Mouse (Mus musculus) limb, embryonic 15.5 days (tissue): Measurements from ENCODE around the gene Myh15. TPM values are rescaled to one million over a fixed set of nuclear protein-coding genes. Genes with fewer than 3 reads are reported as not detected.

Source experiments
- ATAC-seq: fragments of 200-750 bp; cut with Nextera tagmentation; 2 replicates; pipeline ENCODE4 v1.8.0; 2017; ENCODE audit warnings: low read depth, moderate TSS enrichment; ENCODE audit not compliant: insufficient number of reproducible peaks, low FRiP score, low TSS enrichment
- H3K27ac ChIP-seq: fragments of 300-500 bp; sonication (generic); 2 replicates; pipeline ENCODE4 v1.5.1; 2015; ENCODE audit warnings: moderate library complexity, mild to moderate bottlenecking, inconsistent platforms
- H3K27me3 ChIP-seq: fragments of 300-500 bp; sonication (generic); 2 replicates; pipeline ENCODE4 v1.6.1; 2015; ENCODE audit warnings: inconsistent platforms
- H3K36me3 ChIP-seq: fragments of 300-500 bp; sonication (generic); 2 replicates; pipeline ENCODE4 v1.6.1; 2015; ENCODE audit warnings: inconsistent platforms
- H3K4me1 ChIP-seq: fragments of 300-500 bp; sonication (generic); 2 replicates; pipeline ENCODE4 v1.6.1; 2015; ENCODE audit warnings: inconsistent platforms
- H3K4me2 ChIP-seq: fragments of 300-500 bp; sonication (generic); 2 replicates; pipeline ENCODE4 v1.6.1; 2015; ENCODE audit warnings: mild to moderate bottlenecking, inconsistent platforms
- H3K4me3 ChIP-seq: fragments of 300-500 bp; sonication (generic); 2 replicates; pipeline ENCODE4 v1.5.1; 2015; ENCODE audit warnings: mild to moderate bottlenecking, inconsistent platforms
- H3K9ac ChIP-seq: fragments of 300-500 bp; sonication (generic); 2 replicates; pipeline ENCODE4 v1.6.1; 2015; ENCODE audit warnings: inconsistent platforms
- H3K9me3 ChIP-seq: fragments of 300-500 bp; sonication (generic); 2 replicates; pipeline ENCODE4 v1.6.1; 2016; ENCODE audit warnings: inconsistent platforms
- WGBS: fragments of 180-500 bp; shearing (Covaris S2); methylation state at CpG from one replicate; pipeline ENCODE4 v1.1.7; 2015; 5-methylcytosine and 5-hydroxymethylcytosine counted together
- polyA plus RNA-seq: library from polyadenylated mRNA; unstranded; fragments of >200 nt; fragmentation: Nextera tagmentation; extraction: Ambion mirVana; gene quantifications from 2 replicates; pipeline ENCODE4 v1.2.1, GENCODE M21; 2015

Gene Myh15
- polyA plus RNA-seq = 0.29 and 0.42 TPM in 2 replicates

- no peaks in the 10 kb centered on the region for H3K4me1 ChIP-seq
- H3K9me3 ChIP-seq = no peaks in the 10 kb centered on the region
- no peak within 1 kb of the TSS for H3K27ac ChIP-seq
- H3K4me3 ChIP-seq = no peak within 1 kb of the TSS
- H3K36me3 ChIP-seq = no peaks in the 10 kb centered on the region
- ATAC-seq = no peak
- H3K9ac ChIP-seq = no peak within 1 kb of the TSS
- no peak within 1 kb of the TSS for H3K4me2 ChIP-seq
- no peaks in the 10 kb centered on the region for H3K27me3 ChIP-seq
- WGBS = 67% methylated on average over 1 of the region's 1 CpGs
Observed at GRCm38 (mm10) chr16:49057186-49057585, at the start of gene Myh15. Gene Myh15, plus strand, starts transcription at chr16:49057486.

GRCm38 (mm10) chr16:49016620-49017332, 40.5 kb upstream of the Myh15 start:
- H3K27me3 ChIP-seq = no peaks in the 10 kb centered on the region
- WGBS = 61% methylated on average over 5 of the region's 5 CpGs
- H3K4me3 ChIP-seq = no peak overlapping the region
- no peaks in the 10 kb centered on the region for H3K4me1 ChIP-seq
- H3K9ac ChIP-seq = no peak overlapping the region
- no peak overlapping the region for H3K4me2 ChIP-seq
- peaks cover 18% of the 10 kb centered on the region for H3K36me3 ChIP-seq
- H3K9me3 ChIP-seq = no peaks in the 10 kb centered on the region
- no peak overlapping the region for H3K27ac ChIP-seq
- no peak for ATAC-seq

- no peaks in the 10 kb centered on the region for H3K4me1 ChIP-seq
Observed at GRCm38 (mm10) chr16:49035852-49036251, 21.4 kb upstream of the Myh15 start.

DNA sequence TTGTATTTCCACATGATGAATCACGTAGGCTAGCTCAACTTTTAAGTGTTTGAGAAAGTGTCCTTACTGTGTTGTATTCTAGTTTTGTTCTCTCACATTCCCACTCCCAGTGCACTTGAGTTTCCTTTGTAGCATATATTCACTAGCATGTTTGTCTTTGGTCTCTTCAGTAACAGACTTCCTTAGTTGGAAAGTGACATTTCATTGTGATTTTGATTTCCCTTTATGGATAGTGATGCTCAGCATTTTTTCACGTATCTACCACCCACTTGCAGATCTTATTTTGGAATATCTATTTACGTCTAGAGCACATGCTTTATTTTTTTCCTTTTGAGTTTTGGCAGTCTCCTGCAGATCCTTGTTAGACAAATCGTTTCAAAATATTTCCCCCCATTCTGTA, 19.5 kb upstream of the Myh15 start:
- 75% methylated on average over 4 of the region's 4 CpGs for WGBS
- H3K27me3 ChIP-seq = no peaks in the 10 kb centered on the region
- no peak overlapping the region for H3K27ac ChIP-seq
- no peaks in the 10 kb centered on the region for H3K4me1 ChIP-seq
- no peaks in the 10 kb centered on the region for H3K9me3 ChIP-seq
- H3K4me2 ChIP-seq = no peak overlapping the region
- H3K9ac ChIP-seq = no peak overlapping the region
- no peak overlapping the region for H3K4me3 ChIP-seq
- no peak for ATAC-seq
- H3K36me3 ChIP-seq = no peaks in the 10 kb centered on the region

More at GRCm38 (mm10) chr16:49035852-49036251, 21.4 kb upstream of the Myh15 start:
- WGBS = 63% methylated on average over 4 of the region's 4 CpGs
- no peak overlapping the region for H3K9ac ChIP-seq
- H3K27ac ChIP-seq = no peak overlapping the region
- ATAC-seq = no peak
- no peak overlapping the region for H3K4me2 ChIP-seq
- no peaks in the 10 kb centered on the region for H3K36me3 ChIP-seq
- no peaks in the 10 kb centered on the region for H3K27me3 ChIP-seq
- no peaks in the 10 kb centered on the region for H3K9me3 ChIP-seq
- no peak overlapping the region for H3K4me3 ChIP-seq

DNA sequence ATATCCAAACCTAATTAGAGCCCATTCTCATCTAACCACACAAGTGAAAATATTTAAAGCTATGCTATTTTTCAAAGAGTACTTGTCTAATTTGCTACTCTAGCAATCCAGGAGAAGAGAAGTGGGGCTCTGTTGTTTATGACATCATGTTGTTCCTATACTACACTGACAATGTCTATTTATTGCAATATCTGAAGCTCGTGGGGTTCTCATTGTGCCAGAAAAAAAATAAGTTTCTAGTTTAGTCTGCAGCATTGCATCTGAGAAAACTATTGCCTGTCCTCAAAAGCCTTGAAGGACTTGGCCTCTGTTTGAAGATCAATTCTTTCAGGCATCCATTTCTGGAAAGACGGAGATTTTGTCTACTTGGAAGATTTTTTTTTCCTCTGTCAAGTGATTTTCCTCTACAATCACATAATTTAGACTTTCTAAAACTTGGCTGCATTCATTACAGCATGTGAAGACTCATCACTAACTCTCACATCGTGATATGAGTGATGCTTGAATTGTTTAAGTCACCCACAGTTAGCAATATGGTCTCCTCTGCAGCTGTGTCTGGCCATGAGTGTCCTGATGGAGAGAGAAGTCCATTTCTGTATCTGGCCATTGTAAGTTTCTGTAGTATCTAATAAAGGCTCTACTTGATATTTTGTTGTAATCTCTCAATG, 16.6 kb upstream of the Myh15 start:
- no peak overlapping the region for H3K4me2 ChIP-seq
- no peak overlapping the region for H3K27ac ChIP-seq
- H3K27me3 ChIP-seq = no peaks in the 10 kb centered on the region
- H3K36me3 ChIP-seq = no peaks in the 10 kb centered on the region
- no peak for ATAC-seq
- H3K9ac ChIP-seq = no peak overlapping the region
- no peaks in the 10 kb centered on the region for H3K4me1 ChIP-seq
- no peaks in the 10 kb centered on the region for H3K9me3 ChIP-seq
- 74% methylated on average over 3 of the region's 3 CpGs for WGBS
- no peak overlapping the region for H3K4me3 ChIP-seq

- Histone ChIP-seq H3K4me3 (no peak overlapping the region), H3K4me1 (no peaks in the 10 kb centered on the region), H3K27ac (no peak overlapping the region), H3K9me3 (no peaks in the 10 kb centered on the region), H3K9ac (no peak overlapping the region), H3K4me2 (no peak overlapping the region), H3K27me3 (no peaks in the 10 kb centered on the region), H3K36me3 (no peaks in the 10 kb centered on the region)
- ATAC-seq = no peak
Observed at GRCm38 (mm10) chr16:49049214-49049613, 8.1 kb upstream of the Myh15 start.

- no peak overlapping the region for H3K4me3 ChIP-seq
- H3K4me2 ChIP-seq = no peak overlapping the region
- WGBS = 80% methylated on average over 5 of the region's 5 CpGs
- no peaks in the 10 kb centered on the region for H3K27me3 ChIP-seq
- no peak overlapping the region for H3K27ac ChIP-seq
- no peak for ATAC-seq
- H3K4me1 ChIP-seq = no peaks in the 10 kb centered on the region
- H3K9ac ChIP-seq = no peak overlapping the region
- H3K9me3 ChIP-seq = no peaks in the 10 kb centered on the region
- no peaks in the 10 kb centered on the region for H3K36me3 ChIP-seq
Observed at GRCm38 (mm10) chr16:49069256-49069963, 12.1 kb downstream of the Myh15 start.

GRCm38 (mm10) chr16:49071316-49071715, 14.0 kb downstream of the Myh15 start:
- no peak overlapping the region for H3K9ac ChIP-seq
- no peak overlapping the region for H3K27ac ChIP-seq
- 51% methylated on average over 3 of the region's 3 CpGs for WGBS
- no peak overlapping the region for H3K4me3 ChIP-seq
- no peaks in the 10 kb centered on the region for H3K36me3 ChIP-seq
- H3K9me3 ChIP-seq = no peaks in the 10 kb centered on the region
- H3K4me2 ChIP-seq = no peak overlapping the region
- no peak for ATAC-seq
- H3K27me3 ChIP-seq = no peaks in the 10 kb centered on the region
- no peaks in the 10 kb centered on the region for H3K4me1 ChIP-seq

- no peaks in the 10 kb centered on the region for H3K36me3 ChIP-seq
- no peak overlapping the region for H3K4me2 ChIP-seq
- H3K27ac ChIP-seq = no peak overlapping the region
- H3K9me3 ChIP-seq = no peaks in the 10 kb centered on the region
- no peak overlapping the region for H3K9ac ChIP-seq
- no peaks in the 10 kb centered on the region for H3K27me3 ChIP-seq
- H3K4me3 ChIP-seq = no peak overlapping the region
- ATAC-seq = no peak
- WGBS = 0% methylated on average over 1 of the region's 1 CpGs
- peaks cover 3% of the 10 kb centered on the region; the same call in 1 of the 2 replicates for H3K4me1 ChIP-seq
Observed at GRCm38 (mm10) chr16:49128015-49128414, 70.7 kb downstream of the Myh15 start.

GRCm38 (mm10) chr16:49156193-49156592, 98.9 kb downstream of the Myh15 start:
- 58% methylated on average over 2 of the region's 2 CpGs for WGBS

DNA sequence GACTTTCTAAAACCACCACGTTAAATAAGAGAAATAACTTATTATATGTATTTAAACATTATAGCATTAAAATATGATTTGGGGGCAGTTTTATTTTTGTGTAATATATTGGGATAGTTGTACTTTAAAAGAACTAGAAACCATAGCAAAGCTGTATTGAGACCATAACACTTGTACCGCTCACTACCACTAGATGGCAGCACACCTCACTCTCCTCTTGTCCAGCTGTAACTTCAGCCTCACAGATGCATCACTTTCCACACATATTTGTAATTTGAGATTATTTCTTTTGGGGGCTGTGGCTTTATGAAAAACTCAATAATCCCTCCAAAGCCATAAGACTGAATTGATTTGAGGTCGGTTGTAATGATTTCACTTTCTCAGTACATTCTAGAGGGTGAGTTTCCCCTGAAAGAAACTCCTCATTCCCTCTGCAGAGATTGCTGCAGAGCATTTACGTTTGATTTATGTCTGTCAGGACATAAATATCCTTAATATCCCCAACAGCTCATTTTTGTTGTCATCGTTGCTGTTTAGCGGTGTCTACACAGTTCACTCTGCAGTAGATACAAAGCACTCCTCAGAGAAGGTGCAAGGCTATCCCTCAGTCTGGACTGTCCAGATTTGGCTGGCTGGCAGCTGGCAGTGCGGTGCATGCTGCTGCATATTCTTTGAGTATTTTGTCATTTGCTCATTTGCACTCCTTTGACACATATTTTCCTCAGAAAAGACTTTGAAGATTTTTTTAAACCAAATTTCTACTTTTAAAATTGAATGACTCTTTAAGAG, 107.3 kb downstream of the Myh15 start:
- H3K27me3 ChIP-seq = no peaks in the 10 kb centered on the region
- WGBS = 28% methylated on average over 7 of the region's 7 CpGs
- H3K9me3 ChIP-seq = no peaks in the 10 kb centered on the region
- H3K4me3 ChIP-seq = no peak overlapping the region
- peaks cover 2% of the 10 kb centered on the region; the same call in 1 of the 2 replicates for H3K4me1 ChIP-seq
- H3K36me3 ChIP-seq = no peaks in the 10 kb centered on the region
- no peak overlapping the region for H3K9ac ChIP-seq
- ATAC-seq = no peak
- no peak overlapping the region for H3K27ac ChIP-seq
- H3K4me2 ChIP-seq = no peak overlapping the region

More at GRCm38 (mm10) chr16:49156193-49156592, 98.9 kb downstream of the Myh15 start:
- Histone ChIP-seq H3K36me3 (no peaks in the 10 kb centered on the region), H3K4me1 (no peaks in the 10 kb centered on the region), H3K4me2 (no peak overlapping the region), H3K9me3 (no peaks in the 10 kb centered on the region), H3K9ac (no peak overlapping the region), H3K4me3 (no peak overlapping the region), H3K27ac (no peak overlapping the region), H3K27me3 (no peaks in the 10 kb centered on the region)
- ATAC-seq = no peak
